Mouse (Mus musculus) kidney, adult 11 months (tissue): ENCODE data around the gene Unc93b1.

ENCODE experiments used
- DNase-seq: peaks from one replicate; pipeline ENCODE4 v3.0.0; 2022

Unc93b1 gene

DNA sequence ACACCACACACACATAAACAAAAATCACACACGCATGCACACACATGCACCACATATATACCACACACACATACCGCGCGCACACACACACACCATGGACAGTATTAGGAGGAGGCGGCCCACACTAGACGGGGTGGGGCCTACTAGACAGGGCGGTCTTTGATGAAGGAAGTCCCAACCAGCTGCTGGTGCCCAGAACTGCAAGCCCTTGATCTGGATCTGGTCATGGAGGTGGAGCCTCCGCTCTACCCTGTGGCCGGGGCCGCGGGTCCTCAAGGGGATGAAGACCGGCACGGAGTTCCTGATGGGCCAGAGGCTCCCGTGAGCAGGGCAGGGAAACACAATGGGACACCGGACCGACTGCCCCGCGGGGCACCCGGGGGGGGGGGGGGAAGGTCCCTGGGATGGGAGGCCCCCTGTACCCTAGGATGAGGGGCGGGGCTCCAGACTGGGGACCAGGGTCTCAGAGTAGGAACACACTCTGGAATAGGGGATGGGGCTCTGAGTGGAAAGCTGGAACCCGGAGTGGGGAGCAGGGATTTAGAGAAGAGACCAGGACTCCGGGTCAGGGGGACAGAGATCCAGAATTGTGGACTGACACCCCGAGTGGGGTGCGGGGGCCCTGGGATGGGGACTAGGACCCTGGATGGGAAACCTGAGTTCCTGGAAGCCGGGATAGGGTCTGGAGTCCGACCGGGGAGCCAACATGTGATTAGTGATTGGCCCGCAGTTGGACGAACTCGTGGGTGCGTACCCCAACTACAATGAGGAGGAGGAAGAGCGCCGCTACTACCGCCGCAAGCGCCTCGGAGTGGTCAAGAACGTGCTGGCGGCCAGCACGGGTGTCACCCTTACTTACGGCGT lies at the start of gene Unc93b1:
Gene Unc93b1 (plus strand): TSS at position 155 of the 864 bp plus-strand sequence.
- peak; percentile 73 for DNase-seq

DNA sequence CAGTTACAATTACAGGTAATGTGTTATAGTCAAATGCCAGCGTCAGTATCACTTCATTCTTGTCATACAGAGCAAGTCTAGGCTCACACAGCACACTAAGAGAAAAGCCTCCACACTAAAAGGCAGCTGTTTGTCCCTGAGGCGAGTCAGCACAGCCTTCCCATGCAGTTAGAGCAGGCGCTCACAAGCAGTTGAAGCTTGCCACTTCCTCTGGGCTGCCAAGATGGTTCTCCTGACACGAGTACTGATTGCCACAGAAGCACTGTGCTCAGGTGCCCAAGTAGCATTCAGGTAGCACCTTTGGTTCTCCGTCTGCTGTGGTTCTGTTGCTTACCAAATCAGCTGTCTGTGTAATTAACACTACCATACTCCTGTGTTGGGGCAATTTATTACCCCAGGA lies 45.9 kb upstream of the Unc93b1 start:
- DNase-seq: no peak

DNA sequence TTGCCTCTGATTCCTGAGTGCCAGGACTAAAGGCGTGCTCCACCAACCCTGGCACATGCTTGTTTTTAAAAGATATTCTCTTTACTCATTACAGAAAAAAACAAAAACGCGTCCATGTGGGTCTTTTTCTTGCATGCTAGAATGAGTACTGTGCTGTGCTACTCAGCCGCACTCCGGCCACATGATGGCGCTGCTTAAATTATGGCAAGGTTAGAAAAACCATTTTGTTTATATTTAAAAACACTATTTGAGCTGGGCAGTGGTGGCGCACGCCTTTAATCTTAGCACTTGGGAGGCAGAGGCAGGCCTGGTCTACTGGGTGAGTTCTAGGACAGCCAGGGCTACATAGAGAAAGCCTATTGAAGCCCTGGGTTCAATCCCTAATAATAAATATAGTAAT lies 44.8 kb upstream of the Unc93b1 start:
- DNase-seq: no peak

DNA sequence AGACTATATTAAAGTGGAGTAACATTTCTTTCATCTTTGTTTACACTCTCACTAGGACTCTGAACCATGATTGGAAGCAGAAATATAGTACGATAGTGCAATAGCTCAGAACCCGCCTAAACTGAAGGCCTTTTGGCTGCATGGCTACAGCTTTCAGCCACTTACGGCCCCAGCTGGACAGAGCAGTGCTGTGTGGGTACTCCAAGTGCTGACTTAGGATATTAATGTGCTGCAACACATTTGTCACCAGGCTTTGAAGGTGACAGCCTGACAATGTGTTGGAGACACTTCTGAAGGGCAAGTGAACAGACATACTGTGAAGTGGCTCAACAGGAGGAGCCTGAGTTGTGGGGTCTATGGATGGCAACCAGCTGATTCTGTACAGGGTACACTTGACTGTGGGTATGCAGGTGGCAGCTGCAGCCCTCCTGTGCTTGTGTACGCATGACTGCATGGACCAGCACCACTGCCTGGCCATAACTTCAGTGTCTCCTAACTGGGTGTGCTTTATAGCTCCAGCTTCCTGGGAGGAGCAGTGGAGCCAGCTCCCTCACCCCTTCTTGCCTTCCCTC lies 41.4 kb upstream of the Unc93b1 start:
- DNase-seq: no peak

DNA sequence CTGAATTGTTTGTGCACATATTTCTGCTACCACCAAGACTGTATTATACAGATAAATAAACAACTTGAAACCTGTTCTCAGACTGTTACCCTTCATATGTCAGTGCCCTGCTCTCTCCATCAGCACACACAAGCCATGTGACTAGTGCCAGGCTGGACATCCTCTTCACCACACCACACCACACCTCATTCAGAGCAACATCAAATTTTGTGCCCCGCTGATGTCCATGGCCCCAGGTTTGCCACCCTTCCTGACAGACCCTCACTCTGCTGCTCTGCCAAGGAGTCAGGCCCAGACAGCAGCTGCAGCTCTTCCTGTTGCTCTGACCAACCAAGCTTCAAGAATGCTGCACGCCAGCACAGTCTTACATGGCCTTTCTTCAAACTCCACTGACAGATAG lies 40.7 kb upstream of the Unc93b1 start:
- no peak for DNase-seq

DNA sequence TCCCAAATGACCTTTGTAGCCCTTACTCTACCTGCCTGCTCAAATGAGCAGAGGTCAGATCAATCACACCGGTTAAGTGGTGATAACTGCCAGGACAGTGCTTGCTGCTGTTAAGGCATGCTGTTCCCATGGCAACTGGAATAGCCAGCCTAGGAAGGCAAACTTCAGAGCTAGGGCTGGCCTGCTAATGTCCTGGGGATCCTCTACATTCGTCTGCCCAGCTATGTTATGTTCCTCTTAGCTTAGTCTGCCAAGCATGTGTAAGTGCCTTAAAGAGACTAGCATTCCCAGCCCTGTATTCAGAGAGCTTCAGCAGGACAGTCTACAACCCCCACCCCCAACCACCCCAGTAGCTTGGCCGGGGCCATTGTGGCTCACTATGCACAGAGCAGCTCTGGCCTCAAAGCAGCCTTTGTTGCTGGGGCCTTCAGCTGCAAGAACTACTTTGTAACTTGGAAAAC lies 39.8 kb upstream of the Unc93b1 start:
- DNase-seq: no peak

DNA sequence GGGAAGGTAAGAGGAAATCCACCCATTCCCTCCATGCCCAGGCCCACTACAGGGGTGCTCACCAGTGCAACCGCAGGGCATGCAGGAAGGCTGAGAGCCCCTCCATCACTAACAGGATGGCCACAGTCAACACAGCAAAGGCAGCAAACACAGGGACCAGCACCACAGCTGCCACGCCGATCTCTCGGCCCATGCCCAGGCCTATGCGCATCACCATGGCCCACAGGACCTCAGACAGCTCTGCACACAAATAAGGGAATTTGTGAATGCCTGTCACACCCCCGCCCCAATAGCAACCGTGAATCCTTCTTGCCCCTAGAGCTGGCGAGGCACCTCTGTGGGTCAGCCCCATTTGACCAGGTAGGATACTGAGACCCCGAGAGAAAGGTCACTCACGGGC lies 38.8 kb upstream of the Unc93b1 start:
- no peak for DNase-seq

DNA sequence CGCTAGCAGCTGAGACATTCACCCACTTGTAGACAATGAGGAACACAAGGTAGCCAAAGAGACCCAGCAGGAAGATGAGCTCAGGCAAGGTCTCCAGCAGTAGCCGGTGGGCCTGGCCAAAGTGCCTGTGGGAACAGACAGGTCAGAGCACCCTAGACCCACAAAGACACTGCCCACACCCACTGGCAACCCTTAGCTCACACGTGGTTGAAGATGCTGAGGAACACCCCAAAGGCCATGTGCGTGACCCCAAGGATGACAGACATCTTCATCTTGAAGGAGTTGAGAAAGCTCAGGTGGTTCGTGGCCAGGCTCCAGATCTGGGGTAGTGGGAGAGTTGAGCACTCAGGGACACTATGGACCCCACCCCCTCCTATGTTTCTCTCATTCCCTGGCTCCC lies 37.4 kb upstream of the Unc93b1 start:
- no peak for DNase-seq

DNA sequence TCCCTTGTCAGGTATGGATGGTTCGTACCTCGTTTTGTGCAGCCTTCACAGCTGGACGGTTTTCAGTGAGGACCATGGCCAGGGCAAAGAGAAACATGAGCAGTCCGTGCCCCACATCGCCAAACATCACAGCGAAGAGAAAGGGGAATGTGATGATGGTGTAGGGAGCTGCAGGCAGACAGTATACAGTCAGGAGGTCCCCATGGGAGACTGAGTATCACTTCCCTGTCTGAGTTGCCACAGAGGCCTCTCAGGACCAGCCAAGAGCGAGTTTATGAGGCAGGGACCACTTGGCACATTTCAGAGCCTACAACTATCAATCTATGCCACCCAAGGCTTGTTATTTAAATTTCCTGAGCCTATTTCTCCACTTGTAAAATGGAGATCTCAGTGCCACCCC lies 36.0 kb upstream of the Unc93b1 start:
- no peak for DNase-seq

DNA sequence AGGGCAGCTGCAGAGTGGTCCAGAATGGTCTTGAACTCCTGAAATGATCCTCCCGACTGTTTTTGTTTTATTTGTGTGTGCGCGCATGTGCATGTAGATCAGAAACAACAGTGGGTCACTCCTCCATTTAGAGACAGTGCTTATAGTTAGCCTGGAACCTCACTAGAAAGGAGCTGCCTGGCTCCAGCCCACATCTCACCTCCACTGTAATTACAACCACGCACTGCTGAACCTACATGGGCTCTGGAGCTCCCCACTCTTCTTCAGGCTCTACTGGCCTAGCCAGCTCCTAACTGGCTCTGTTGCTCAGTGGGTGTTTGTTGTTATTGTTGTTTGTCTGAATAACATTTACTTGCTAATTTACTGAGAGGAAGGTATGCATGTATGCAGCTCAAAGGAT lies 35.4 kb upstream of the Unc93b1 start:
- DNase-seq: no peak

DNA sequence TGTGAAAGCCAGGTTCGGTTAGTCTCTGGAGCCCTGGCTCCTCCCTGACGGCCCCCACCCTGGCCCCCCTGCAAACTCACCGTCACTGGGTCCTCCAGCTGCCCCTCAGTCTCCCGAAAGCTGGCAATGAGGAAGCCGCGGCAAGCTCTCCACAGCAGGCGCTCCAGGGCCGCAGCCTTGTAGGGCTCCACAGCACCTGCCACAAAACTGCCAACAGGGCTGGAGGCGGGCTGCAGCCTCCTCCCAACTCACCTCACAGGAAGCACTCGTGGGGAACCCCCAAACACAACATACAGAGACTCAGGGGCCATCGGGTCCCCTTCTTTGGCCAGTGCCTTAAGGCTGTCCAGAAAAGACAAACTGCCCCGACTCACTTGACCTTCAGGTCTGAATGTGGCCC lies 32.0 kb upstream of the Unc93b1 start:
- no peak for DNase-seq

DNA sequence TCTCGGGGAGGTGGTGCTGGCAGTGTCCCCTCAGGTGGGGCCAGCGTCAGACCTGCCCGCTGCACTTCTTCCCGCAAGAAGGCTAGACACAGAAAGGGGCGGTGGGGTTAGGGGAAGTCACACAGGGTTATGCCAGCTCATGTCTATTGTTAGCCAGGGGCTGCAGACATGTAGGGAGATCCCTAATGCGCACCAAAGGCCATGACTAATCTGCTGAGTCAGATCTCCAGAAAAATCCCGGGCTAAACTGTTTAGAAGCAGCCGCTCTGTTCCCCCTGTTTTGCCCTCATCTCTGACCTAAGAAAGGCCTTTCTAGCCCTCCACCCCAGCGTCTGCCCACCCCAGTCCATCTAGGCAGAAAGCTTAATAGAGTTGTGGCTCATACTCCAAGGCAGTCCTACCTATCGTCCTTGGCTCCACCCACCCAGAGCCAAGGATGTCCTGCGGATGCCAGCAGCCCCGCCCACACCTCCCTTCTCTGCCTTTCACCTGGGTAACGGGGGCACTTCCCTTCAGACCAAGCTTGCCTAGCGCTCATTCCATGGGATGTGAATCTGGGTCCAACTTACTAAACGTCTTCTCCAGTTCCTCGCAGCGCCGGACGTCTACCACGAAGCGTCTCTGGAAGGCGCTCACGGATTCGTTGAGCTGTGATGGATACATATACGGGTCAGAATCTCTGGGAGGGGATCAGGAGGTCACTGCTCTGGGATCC lies 31.2 kb upstream of the Unc93b1 start:
- no peak for DNase-seq

DNA sequence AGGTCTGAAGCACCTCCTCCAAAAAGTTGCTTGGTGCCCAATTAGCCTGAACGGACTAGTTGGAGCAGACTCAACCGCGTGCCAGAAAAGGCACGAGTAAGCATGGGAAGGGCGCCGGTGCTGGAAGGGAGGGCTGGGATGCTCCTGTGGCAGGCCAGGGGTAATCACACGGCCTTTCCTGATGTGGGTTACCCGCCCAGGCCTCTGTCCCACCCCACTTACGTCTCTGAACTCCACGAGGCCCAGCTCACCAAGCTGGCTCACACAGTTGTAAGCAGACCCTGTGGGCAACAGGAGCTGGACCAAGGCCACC lies 30.7 kb upstream of the Unc93b1 start:
- no peak for DNase-seq

DNA sequence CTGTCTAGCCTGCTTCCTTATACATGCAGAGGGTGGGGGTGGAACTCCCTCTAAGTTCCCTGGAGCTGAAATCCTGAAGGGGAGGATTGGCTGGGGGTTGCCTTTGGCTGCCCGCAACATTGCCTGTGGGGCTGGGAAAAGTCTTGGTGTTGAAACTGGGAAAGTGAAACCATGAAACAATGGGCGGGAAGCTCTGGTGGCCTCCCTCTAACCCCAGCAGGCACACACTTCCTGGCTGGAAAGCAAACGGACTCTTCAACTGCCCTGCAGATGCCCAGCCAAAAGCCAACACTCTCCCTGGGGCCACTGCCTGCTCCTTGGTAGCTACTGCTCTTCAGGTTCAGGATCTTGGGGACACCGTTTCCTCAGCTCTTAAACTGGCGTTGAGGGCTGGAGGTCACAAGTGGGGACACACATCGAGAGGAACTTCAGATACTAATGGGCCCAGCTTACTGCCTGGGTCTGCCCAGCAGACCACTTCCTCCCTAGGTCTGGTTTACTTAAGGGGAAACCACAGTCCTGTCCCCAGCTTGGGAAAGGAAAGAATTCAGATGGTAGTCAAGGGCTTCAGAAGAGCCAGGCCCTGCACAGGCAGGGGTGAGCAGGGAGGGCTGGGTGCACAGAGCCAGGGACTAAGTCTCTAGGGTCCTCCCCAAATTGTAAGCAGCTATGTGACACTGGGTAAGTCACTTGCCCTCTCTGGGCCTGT lies 29.6 kb upstream of the Unc93b1 start:
- peak; percentile 55 for DNase-seq

DNA sequence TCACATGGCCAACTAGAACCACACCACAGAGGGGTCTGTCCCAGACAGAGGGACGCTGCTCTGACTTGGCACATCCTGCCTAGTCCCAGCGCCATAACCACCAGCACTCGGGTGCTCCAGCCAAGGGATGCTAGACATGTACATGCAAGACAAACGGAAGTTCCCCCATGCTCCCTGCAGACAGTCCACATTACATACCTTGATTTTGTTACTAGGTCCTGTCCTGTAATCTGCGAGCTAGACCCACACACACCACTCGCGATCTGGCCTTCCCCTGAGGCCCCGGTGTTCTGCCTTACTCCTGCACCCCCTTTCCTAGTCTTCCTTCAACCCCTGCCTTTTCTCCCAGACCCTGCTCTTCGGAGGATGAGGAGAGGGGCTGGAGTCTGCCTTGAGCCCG lies 28.7 kb upstream of the Unc93b1 start:
- DNase-seq: no peak

DNA sequence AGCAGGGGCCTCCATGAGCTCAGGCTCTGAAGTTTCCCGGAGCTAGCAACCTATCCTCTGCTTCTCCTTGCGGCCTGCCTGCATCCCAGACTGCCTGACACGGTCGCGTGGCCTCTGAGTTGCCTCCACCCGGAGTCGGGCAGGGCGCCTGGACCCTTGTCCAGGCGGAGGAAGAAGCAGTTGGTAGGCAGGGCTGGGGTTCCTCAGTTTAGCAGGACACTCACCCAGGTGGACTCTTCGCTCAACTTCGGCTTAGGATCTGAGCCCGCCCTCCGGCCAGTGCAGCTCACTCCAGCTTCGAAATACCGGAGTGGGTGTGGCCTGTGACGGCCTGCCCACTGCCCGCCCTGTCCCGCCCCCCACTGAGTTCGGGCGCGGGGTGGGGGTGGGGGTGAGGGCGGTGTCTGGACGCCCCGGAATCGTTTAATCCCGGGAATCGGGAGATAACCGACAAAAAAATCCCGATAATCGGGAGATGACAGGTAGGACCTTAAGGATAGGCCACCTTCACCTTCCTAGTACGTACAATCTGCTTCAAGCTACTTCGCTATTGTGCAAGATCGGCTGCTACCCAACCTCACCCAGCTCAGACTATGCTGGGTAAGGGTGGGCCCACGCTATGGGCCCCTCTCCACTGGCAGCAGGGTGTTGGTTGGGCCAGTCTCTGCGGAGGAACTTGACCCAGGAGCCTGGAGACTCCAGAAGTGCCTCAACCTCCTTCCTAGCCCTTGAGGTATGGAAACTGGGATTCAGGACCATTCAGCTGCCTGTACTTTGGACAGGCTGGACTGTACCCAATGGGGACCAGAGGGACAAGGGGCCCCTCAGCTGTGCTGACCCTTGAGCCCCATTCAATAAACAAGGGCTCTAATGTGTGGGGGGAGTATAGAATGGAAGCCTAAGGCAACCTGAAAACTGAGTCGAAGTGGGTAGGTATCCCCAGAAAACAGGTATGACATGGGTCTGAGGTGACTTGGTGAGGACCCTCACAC lies 27.9 kb upstream of the Unc93b1 start, which contains the start of gene Tcirg1:
Gene Tcirg1 (minus strand): TSS at position 339 of the 992 bp plus-strand sequence.
- peak; percentile 88 for DNase-seq

DNA sequence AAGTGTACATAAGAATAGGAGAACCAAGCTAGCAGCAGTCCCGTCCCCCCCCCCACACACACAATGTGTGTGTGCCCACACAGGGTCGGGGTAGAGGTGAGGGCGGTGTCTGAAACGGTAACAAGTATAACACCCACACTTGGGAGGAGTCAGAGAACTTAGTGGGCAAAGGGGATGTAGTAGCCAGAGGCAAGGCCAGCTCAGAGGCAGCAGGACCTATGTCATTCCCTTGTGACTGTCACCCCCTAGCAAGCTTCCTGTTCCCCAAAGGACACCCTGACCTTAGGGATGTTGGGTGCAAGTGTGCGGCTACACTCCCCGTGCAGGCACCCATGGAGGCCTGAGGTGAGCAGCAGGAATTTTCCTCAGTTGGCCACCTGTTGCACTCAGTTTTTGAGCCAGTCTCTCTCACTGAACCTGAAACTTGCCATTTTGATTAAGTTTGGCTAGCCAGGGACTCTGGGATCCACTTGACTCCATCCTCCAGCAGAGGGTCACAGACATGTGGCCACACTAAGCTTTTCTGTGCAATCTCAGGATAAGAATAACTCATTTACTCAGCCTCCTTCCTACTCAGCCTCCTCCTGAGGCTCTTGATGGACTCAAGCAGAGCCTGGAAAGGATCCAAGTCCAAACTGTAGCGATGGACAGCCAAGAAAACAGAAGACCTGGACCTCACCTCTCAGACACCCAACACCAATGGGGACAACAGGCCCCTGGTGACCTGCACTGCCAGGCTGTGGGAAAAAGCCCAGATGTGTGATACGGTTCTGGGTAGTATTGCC lies 26.9 kb upstream of the Unc93b1 start:
- DNase-seq: peak; percentile 41

DNA sequence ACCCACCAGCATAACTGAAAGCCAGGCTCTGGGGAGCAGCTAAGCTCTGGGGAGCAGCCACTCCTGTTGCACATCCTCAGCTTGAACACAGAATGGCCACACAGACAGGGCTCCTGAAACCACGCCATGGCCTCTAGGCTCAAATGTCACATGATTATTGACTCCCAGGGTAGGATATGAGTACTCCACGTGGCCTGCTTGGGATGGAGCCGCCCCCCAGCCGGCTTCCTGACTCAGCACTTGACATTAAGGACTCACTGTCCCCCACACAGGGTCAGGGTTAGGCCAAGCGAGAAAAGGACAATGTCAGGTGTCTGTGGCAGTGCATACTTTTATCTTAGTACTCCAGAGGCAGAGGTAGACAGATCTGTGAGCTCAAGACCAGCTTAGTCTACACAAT lies 24.8 kb upstream of the Unc93b1 start:
- peak; percentile 43 for DNase-seq

DNA sequence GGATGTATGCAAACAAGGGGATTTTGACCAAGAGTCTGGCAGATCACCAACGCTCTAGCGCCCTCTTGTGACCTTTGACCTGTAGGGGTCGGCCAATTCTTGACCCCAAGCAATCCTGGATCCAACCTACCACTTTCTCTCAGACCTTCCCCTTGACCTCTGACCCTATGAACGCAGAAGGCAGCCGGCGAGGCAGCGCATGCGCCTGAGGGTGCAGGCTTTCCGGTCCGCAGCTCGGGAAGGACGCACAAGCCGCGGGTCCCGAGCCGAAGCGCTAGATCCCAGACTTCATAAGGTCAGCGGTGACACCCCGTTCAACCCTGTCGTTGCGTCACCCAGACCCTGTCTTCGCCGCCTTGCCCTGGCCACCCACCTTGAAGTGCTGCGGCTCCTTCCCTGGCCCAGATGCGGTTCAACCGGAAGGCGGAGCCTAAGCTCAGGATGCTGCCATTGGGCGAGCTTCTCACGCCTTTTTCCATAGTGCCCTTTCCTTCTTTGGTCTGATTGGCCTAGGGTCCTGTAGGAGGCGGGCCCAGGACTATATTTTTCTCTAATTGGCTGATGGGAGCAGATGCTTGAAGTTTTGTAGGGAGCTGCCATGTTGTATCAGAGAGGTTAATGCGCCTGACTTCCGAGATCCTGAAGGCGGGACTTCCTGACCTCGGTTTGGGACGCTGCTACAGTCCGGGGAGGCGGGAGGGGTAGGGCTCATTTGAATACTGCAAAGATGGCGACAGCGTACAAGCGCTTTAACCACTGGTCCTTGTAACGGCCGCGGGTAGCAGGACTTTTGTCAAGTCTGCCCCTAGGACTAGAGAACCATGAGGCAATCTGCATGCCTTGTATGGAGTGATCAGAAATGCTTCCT lies 22.4 kb upstream of the Unc93b1 start, which contains the start of gene Ndufs8:
Gene Ndufs8 (minus strand): TSS at position 438 of the 868 bp plus-strand sequence.
- peak; percentile 98 for DNase-seq

DNA sequence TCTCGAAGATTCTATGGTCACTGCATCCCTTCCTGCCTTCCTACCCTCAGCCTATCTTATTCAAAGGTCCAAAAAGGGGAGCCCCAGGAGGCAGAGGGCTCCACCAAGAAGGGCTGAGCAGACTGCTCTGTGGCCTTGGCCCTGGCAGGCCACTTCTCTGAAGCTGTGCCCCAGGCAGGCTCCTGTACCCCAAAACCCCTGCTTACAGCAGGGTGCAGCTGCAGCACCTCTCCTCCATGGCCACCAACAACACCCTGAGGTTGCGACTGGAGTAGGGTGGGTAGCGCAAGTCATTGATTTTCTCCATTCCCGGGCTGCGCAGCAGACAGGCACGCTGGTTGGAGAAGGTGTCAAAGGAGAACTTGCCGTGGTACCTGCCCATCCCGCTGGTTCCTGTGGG lies 21.3 kb upstream of the Unc93b1 start:
- DNase-seq: no peak
